Mouse (Mus musculus) adrenal gland, postnatal 36 days (tissue): ENCODE measurements around the gene Noxo1. TPM values are rescaled to one million over a fixed set of nuclear protein-coding genes. Genes with fewer than 3 reads are reported as not detected.
"Not testable (repeated sequence)": the region's sequence is repeated elsewhere in the genome, so short reads cannot be mapped to it uniquely, and the experiment has no call there.

Experiments used
- DNase-seq, 2 experiments: peaks; one replicate each; pipeline ENCODE4 v3.0.0; 2021; ENCODE audit warnings: mixed read lengths in 1 of 2
- total RNA-seq, 2 experiments: library from RNA; stranded (reverse); gene quantifications; 2 replicates each; pipeline ENCODE4 v1.2.3; 2021

Noxo1 gene
- total RNA-seq, 2 experiments from 2014 or later: 4.5 to 6.1 TPM

GRCm38 (mm10) chr17:24676877-24677276, 19.2 kb upstream of the Noxo1 start:
- DNase-seq: no peak

- DNase-seq: no peak
Observed at GRCm38 (mm10) chr17:24677500-24678080, 18.4 kb upstream of the Noxo1 start.

GRCm38 (mm10) chr17:24686514-24686913, 9.5 kb upstream of the Noxo1 start:
- peak; percentile 42 to 67 for DNase-seq

GRCm38 (mm10) chr17:24687146-24687595, 8.9 kb upstream of the Noxo1 start:
- peak; percentile 76 to 81 for DNase-seq

- DNase-seq: no peak
Observed at GRCm38 (mm10) chr17:24687599-24687998, 8.4 kb upstream of the Noxo1 start.

- DNase-seq: peak in 1 of 2 experiments; percentile 17
Observed at GRCm38 (mm10) chr17:24689251-24690081, 6.6 kb upstream of the Noxo1 start, which contains the start of gene Syngr3. Gene Syngr3, minus strand, starts transcription at chr17:24689955.

- no peak for DNase-seq
Observed at GRCm38 (mm10) chr17:24692385-24692784, 3.6 kb upstream of the Noxo1 start.

GRCm38 (mm10) chr17:24695326-24696010, 566 bp upstream of the Noxo1 start:
- no peak for DNase-seq

GRCm38 (mm10) chr17:24697985-24698384, 2.0 kb downstream of the Noxo1 start:
- DNase-seq: no peak

GRCm38 (mm10) chr17:24698715-24699114, 2.7 kb downstream of the Noxo1 start:
- DNase-seq: no peak

GRCm38 (mm10) chr17:24699473-24699872, 3.4 kb downstream of the Noxo1 start:
- no peak for DNase-seq

- no peak for DNase-seq
Observed at GRCm38 (mm10) chr17:24701251-24701650, 5.2 kb downstream of the Noxo1 start.

GRCm38 (mm10) chr17:24705821-24706220, 9.8 kb downstream of the Noxo1 start:
- DNase-seq: no peak

GRCm38 (mm10) chr17:24706982-24707800, 11.2 kb downstream of the Noxo1 start, which contains the start of gene Tbl3:
Gene Tbl3, minus strand, starts transcription at chr17:24707660.
- peak; percentile 94 to 95 for DNase-seq

- DNase-seq: no peak
Observed at GRCm38 (mm10) chr17:24707801-24708425, 11.9 kb downstream of the Noxo1 start.

- no peak for DNase-seq
Observed at GRCm38 (mm10) chr17:24708646-24709045, 12.6 kb downstream of the Noxo1 start.

GRCm38 (mm10) chr17:24715556-24715955, 19.5 kb downstream of the Noxo1 start:
- DNase-seq: no peak

- no peak for DNase-seq
Observed at GRCm38 (mm10) chr17:24716166-24716682, 20.2 kb downstream of the Noxo1 start.

GRCm38 (mm10) chr17:24717943-24718342, 21.9 kb downstream of the Noxo1 start, which contains the start of the genes Rnf151 and Rps2:
Gene Rnf151, minus strand, starts transcription at chr17:24718063.
Gene Rps2, plus strand, starts transcription at chr17:24718116.
- no peak for DNase-seq

GRCm38 (mm10) chr17:24718938-24719337, 22.9 kb downstream of the Noxo1 start:
- not testable (repeated sequence) for DNase-seq
